ENCODE assay signal across 9 mouse cellular contexts in the genomic region with DNA sequence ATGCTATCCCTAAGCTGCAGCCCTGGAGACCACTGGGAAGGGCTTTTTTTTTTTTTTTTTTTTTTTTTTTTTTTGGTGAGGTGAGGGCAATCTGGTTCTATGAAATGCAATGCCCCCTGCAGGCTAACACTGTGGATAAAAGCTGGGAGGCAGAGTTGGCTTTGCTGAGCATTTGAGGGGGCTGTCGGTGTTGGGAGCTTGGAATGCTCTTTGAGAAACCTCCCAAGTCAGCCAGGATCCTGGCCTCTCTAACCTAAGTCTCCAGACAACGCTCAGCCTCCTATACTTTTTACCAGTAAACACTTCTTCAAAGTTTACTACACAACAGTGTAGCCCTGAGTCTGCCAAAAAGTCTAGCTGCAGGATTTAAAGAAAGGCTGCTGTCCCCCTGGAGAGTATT.
DNase-seq lines count a peak whose midpoint lies in the region; ATAC-seq and TF ChIP-seq lines count a peak whose summit lies in the region.
"Had no signal": no experiment of that assay in that cellular context is flagged by ENCODE, and none has a peak within 500 bp of the region (broad histone marks: within the 10 kb centered on the region; RNA-seq: fewer than 3 reads in every experiment).

No protein-coding gene starts in this region.

- H3K4me2 ChIP-seq in heart, embryonic 11.5 days: peak overlapping the region; percentile 17; the same call in 1 of the 2 replicates

- no peak overlapping the region for H3K27ac ChIP-seq in heart, embryonic 11.5 days (ENCODE audit: low read depth, low read length)
- peak overlapping the region; percentile 88 for H3K27ac ChIP-seq in macrophage

- WGBS in lung, adult 2 months: 8% methylated on average over 2 of the region's 2 CpGs
- WGBS in heart, embryonic 11.5 days (ENCODE audit: insufficient replicate concordance): 4% methylated on average over 2 of the region's 2 CpGs
- 13% methylated on average over 2 of the region's 2 CpGs for WGBS in macrophage (ENCODE audit: missing documents)

- H3K9me3 ChIP-seq in heart, embryonic 11.5 days (replicated peaks; ENCODE audit: control insufficient read depth, low read length): no peaks in the 10 kb centered on the region

- H3K4me1 ChIP-seq in lung, adult 2 months (ENCODE audit: control insufficient read depth, insufficient read depth, low read length): no peaks in the 10 kb centered on the region
- no peaks in the 10 kb centered on the region for H3K4me1 ChIP-seq in heart, embryonic 11.5 days (ENCODE audit: control insufficient read depth, insufficient read depth, low read length)
- H3K4me1 ChIP-seq: megakaryocyte, embryonic 14.5 days had no signal

- H3K4me3 ChIP-seq in lung, adult 2 months (replicated peaks; ENCODE audit: extremely low read depth, low read depth, low read length): peak overlapping the region; percentile 71
- no peak overlapping the region for H3K4me3 ChIP-seq in heart, embryonic 11.5 days (ENCODE audit: low read depth, low read length)
- peak overlapping the region; percentile 90 for H3K4me3 ChIP-seq in macrophage (ENCODE audit: inconsistent target)

- no peak for TF ChIP-seq POLR2A in lung, adult 2 months (IDR thresholded peaks at IDR 0.05; ENCODE audit: borderline replicate concordance, extremely low read depth, low read depth, low read length)

- 0 out of 2 replicates have a peak, but pooled peaks have one; percentile 13 for TF ChIP-seq CTCF in lung, adult 2 months (IDR thresholded peaks at IDR 0.05; ENCODE audit: insufficient read depth, low read length)

- DNase-seq in lung, adult 2 months: no peak
- DNase-seq in lung, postnatal 25 days (ENCODE audit: low spot score): no peak
- peak; percentile 42 for DNase-seq in cerebellum, adult 9-10 months
- DNase-seq in kidney, postnatal 10 days: peak; percentile 64
- no peak for DNase-seq in B cell, adult 2 months
- DNase-seq in thymus, postnatal 0 days (ENCODE audit: low spot score): no peak

- peaks cover 62% of the 10 kb centered on the region for H3K79me2 ChIP-seq in macrophage (ENCODE audit: inconsistent target)

- H3K36me3 ChIP-seq in heart, embryonic 11.5 days (ENCODE audit: control insufficient read depth, insufficient read depth, low read length): no peaks in the 10 kb centered on the region
- H3K36me3 ChIP-seq in macrophage (ENCODE audit: inconsistent target): no peaks in the 10 kb centered on the region

- peaks cover 7% of the 10 kb centered on the region; the same call in 1 of the 2 replicates for H3K27me3 ChIP-seq in heart, embryonic 11.5 days (ENCODE audit: control insufficient read depth, insufficient read depth, low read length)

- no peak overlapping the region for H3K9ac ChIP-seq in heart, embryonic 11.5 days (ENCODE audit: low read depth, low read length)

- no peak for ATAC-seq in heart, embryonic 11.5 days (replicated peaks; ENCODE audit: insufficient number of reproducible peaks, low FRiP score, low TSS enrichment)

Comparison
In these comparisons a context has a peak if more than half of its experiments do, and no peak if none do; other contexts are left out.
1. DNase-seq: peak in cerebellum, adult 9-10 months (single experiment) and kidney, postnatal 10 days (single experiment); none in lung, adult 2 months (single experiment), lung, postnatal 25 days (single experiment), B cell, adult 2 months (0 of 2) and thymus, postnatal 0 days (single experiment).